Mouse (Mus musculus): Measurements from ENCODE around the gene Dusp15. TPM values are rescaled to one million over a fixed set of nuclear protein-coding genes. Genes with fewer than 3 reads are reported as not detected.

Gene Dusp15
- total RNA-seq, 1 experiment = 0.31 TPM

DNA sequence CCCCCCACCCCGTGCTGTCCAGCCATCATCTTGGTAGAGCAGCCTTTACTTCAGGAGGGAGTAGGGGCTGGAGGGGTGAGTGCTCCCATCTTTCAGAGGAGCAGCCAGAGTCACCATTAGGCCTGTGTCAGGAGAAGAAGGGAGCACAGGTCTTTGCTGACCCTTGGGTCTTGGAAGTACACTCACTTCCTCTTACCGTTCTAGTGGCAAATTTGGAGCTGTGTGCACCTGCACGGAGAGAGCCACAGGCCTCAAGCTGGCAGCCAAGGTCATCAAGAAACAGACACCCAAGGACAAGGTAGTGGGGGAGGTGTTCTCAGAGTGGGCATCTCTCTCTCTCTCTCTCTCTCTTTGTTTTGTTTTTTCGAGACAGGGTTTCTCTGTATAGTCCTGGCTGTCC lies 36.0 kb downstream of the Dusp15 start:
- Histone ChIP-seq H3K36me3 (ENCODE audit: control insufficient read depth, insufficient read depth, low read length, poor library complexity, severe bottlenecking) (no peaks in the 10 kb centered on the region), H3K9me3 (ENCODE audit: control insufficient read depth, insufficient read depth, low read depth, low read length) (no peaks in the 10 kb centered on the region), H3K27ac (ENCODE audit: insufficient read depth, low read depth, low read length, poor library complexity, severe bottlenecking) (no peak overlapping the region), H3K4me3 (ENCODE audit: insufficient read depth in 1 of 2, low read depth in 1 of 2, low read length in 2 of 2, poor library complexity in 1 of 2, severe bottlenecking in 1 of 2) (no peak overlapping the region), H3K9ac (ENCODE audit: insufficient read depth, low read depth, low read length, poor library complexity, severe bottlenecking) (no peak overlapping the region), H3K4me1 (ENCODE audit: control insufficient read depth in 2 of 2, insufficient read depth in 2 of 2, low read length in 2 of 2, poor library complexity in 1 of 2) (peaks cover 0 to 9% of the 10 kb centered on the region in 2 experiments; a peak in 1 of 4 replicates)
- DNase-seq (ENCODE audit: low read depth, low spot score) = no peak
- in situ Hi-C loops (cut with MboI; ENCODE audit: low sequenced_read_pairs in 2 of 2, unreplicated experiment in 2 of 2) = loop anchor here (10.0 to 25.0 kb wide), 2 partner anchors 222 to 229 kb away; no protein-coding TSS in a partner anchor
- no peak for TF ChIP-seq ZNF384 (IDR thresholded peaks at IDR 0.05; ENCODE audit: low read depth, low read length)
- no peak for TF ChIP-seq HCFC1 (IDR thresholded peaks at IDR 0.05; ENCODE audit: borderline replicate concordance, insufficient read depth, low read length)
- no peak for TF ChIP-seq MAFK (IDR thresholded peaks at IDR 0.05; ENCODE audit: insufficient read depth, low read depth, low read length)
- TF ChIP-seq CHD2 (IDR thresholded peaks at IDR 0.05; ENCODE audit: low read depth, low read length) = no peak
- TF ChIP-seq ZC3H11A (IDR thresholded peaks at IDR 0.05; ENCODE audit: borderline replicate concordance, low read depth, low read length) = no peak

GRCm38 (mm10) chr2:152914310-152915120 lies 37.0 kb downstream of the Dusp15 start:
- H3K4me1 ChIP-seq (ENCODE audit: control insufficient read depth in 2 of 2, insufficient read depth in 2 of 2, low read length in 2 of 2, poor library complexity in 1 of 2) = peaks cover 0 to 9% of the 10 kb centered on the region in 2 experiments; a peak in 1 of 4 replicates

DNA sequence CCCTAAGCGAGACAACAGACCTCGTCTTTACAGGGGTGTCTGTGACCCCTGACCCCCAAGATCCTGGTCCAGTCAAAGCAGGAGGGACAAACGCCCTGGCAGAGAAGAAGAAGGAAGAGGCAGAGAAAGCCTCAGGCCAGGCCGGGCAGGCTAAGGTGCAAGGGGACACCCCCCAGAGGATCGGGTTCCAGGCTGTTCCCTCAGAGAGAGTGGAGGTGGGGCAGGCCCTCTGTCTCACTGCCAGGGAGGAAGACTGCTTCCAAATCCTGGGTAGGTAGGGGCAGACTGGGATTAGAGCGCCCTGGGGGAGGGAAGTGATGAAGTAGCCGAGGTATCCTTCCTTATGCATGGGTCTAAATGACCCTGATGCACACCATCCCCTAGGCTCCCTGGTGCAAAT lies 38.0 kb downstream of the Dusp15 start:
- no peaks in the 10 kb centered on the region for H3K9me3 ChIP-seq (ENCODE audit: control insufficient read depth, insufficient read depth, low read depth, low read length)
- no peaks in the 10 kb centered on the region for H3K36me3 ChIP-seq (ENCODE audit: control insufficient read depth, insufficient read depth, low read length, poor library complexity, severe bottlenecking)
- in situ Hi-C loops (cut with MboI; ENCODE audit: low sequenced_read_pairs in 2 of 2, unreplicated experiment in 2 of 2) = loop anchor here (10.0 to 25.0 kb wide), 2 partner anchors 224 to 231 kb away; no protein-coding TSS in a partner anchor
- no peak overlapping the region for H3K9ac ChIP-seq (ENCODE audit: insufficient read depth, low read depth, low read length, poor library complexity, severe bottlenecking)
- peaks cover 0 to 9% of the 10 kb centered on the region in 2 experiments; a peak in 1 of 4 replicates for H3K4me1 ChIP-seq (ENCODE audit: control insufficient read depth in 2 of 2, insufficient read depth in 2 of 2, low read length in 2 of 2, poor library complexity in 1 of 2)
- TF ChIP-seq ZNF384 (IDR thresholded peaks at IDR 0.05; ENCODE audit: low read depth, low read length) (no peak), MAFK (IDR thresholded peaks at IDR 0.05; ENCODE audit: insufficient read depth, low read depth, low read length) (no peak), ZC3H11A (IDR thresholded peaks at IDR 0.05; ENCODE audit: borderline replicate concordance, low read depth, low read length) (no peak), HCFC1 (IDR thresholded peaks at IDR 0.05; ENCODE audit: borderline replicate concordance, insufficient read depth, low read length) (no peak), CHD2 (IDR thresholded peaks at IDR 0.05; ENCODE audit: low read depth, low read length) (no peak)
- no peak overlapping the region for H3K27ac ChIP-seq (ENCODE audit: insufficient read depth, low read depth, low read length, poor library complexity, severe bottlenecking)
- no peak for DNase-seq (ENCODE audit: low read depth, low spot score)
- H3K4me3 ChIP-seq (ENCODE audit: insufficient read depth in 1 of 2, low read depth in 1 of 2, low read length in 2 of 2, poor library complexity in 1 of 2, severe bottlenecking in 1 of 2) = no peak overlapping the region

More at GRCm38 (mm10) chr2:152914310-152915120, 37.0 kb downstream of the Dusp15 start:
- DNase-seq (ENCODE audit: low read depth, low spot score) = peak; percentile 88
- no peak overlapping the region for H3K27ac ChIP-seq (ENCODE audit: insufficient read depth, low read depth, low read length, poor library complexity, severe bottlenecking)
- no peak overlapping the region for H3K9ac ChIP-seq (ENCODE audit: insufficient read depth, low read depth, low read length, poor library complexity, severe bottlenecking)
- H3K4me3 ChIP-seq (ENCODE audit: insufficient read depth in 1 of 2, low read depth in 1 of 2, low read length in 2 of 2, poor library complexity in 1 of 2, severe bottlenecking in 1 of 2) = no peak overlapping the region; a peak in 1 of 4 replicates
- no peaks in the 10 kb centered on the region for H3K36me3 ChIP-seq (ENCODE audit: control insufficient read depth, insufficient read depth, low read length, poor library complexity, severe bottlenecking)
- TF ChIP-seq HCFC1 (IDR thresholded peaks at IDR 0.05; ENCODE audit: borderline replicate concordance, insufficient read depth, low read length) (no peak), MAFK (IDR thresholded peaks at IDR 0.05; ENCODE audit: insufficient read depth, low read depth, low read length) (peak; percentile 84), ZC3H11A (IDR thresholded peaks at IDR 0.05; ENCODE audit: borderline replicate concordance, low read depth, low read length) (0 out of 2 replicates have a peak, but pooled peaks have one; percentile 49)
- in situ Hi-C loops (cut with MboI; ENCODE audit: low sequenced_read_pairs in 2 of 2, unreplicated experiment in 2 of 2) = loop anchor here (10.0 to 25.0 kb wide), 2 partner anchors 223 to 230 kb away; no protein-coding TSS in a partner anchor
- no peaks in the 10 kb centered on the region for H3K9me3 ChIP-seq (ENCODE audit: control insufficient read depth, insufficient read depth, low read depth, low read length)

GRCm38 (mm10) chr2:152911432-152911831 lies 40.1 kb downstream of the Dusp15 start:
- Histone ChIP-seq H3K9ac (ENCODE audit: insufficient read depth, low read depth, low read length, poor library complexity, severe bottlenecking) (no peak overlapping the region), H3K9me3 (ENCODE audit: control insufficient read depth, insufficient read depth, low read depth, low read length) (no peaks in the 10 kb centered on the region), H3K4me1 (ENCODE audit: control insufficient read depth in 2 of 2, insufficient read depth in 2 of 2, low read length in 2 of 2, poor library complexity in 1 of 2) (peaks cover 0 to 9% of the 10 kb centered on the region in 2 experiments; a peak in 1 of 4 replicates), H3K36me3 (ENCODE audit: control insufficient read depth, insufficient read depth, low read length, poor library complexity, severe bottlenecking) (no peaks in the 10 kb centered on the region), H3K4me3 (ENCODE audit: insufficient read depth in 1 of 2, low read depth in 1 of 2, low read length in 2 of 2, poor library complexity in 1 of 2, severe bottlenecking in 1 of 2) (no peak overlapping the region), H3K27ac (ENCODE audit: insufficient read depth, low read depth, low read length, poor library complexity, severe bottlenecking) (no peak overlapping the region; the same call in 1 of the 2 replicates)
- in situ Hi-C loops (cut with MboI; ENCODE audit: low sequenced_read_pairs in 2 of 2, unreplicated experiment in 2 of 2) = loop anchor here (10.0 to 25.0 kb wide), 2 partner anchors 226 to 233 kb away; no protein-coding TSS in a partner anchor
- no peak for TF ChIP-seq HCFC1 (IDR thresholded peaks at IDR 0.05; ENCODE audit: borderline replicate concordance, insufficient read depth, low read length)
- no peak for TF ChIP-seq ZNF384 (IDR thresholded peaks at IDR 0.05; ENCODE audit: low read depth, low read length)
- TF ChIP-seq CHD2 (IDR thresholded peaks at IDR 0.05; ENCODE audit: low read depth, low read length) = no peak
- TF ChIP-seq MAFK (IDR thresholded peaks at IDR 0.05; ENCODE audit: insufficient read depth, low read depth, low read length) = no peak
- no peak for TF ChIP-seq ZC3H11A (IDR thresholded peaks at IDR 0.05; ENCODE audit: borderline replicate concordance, low read depth, low read length)
- no peak for DNase-seq (ENCODE audit: low read depth, low spot score)
